Mouse (Mus musculus): Measurements from ENCODE around the gene Sbno2. TPM values are rescaled to one million over a fixed set of nuclear protein-coding genes. Genes with fewer than 3 reads are reported as not detected.

Sbno2 gene
- total RNA-seq, 2 experiments from 2014 or later = 21.4 to 22.1 TPM

GRCm38 (mm10) chr10:80023758-80024157, 81.6 kb downstream of the Sbno2 start:
- no peak overlapping the region for H3K27ac ChIP-seq
- intact Hi-C loops (cut with DNase I) = loop anchor here (2.0 kb wide), 1 partner anchor 19 kb away; no protein-coding TSS in a partner anchor
- no peak for DNase-seq (ENCODE audit: extremely low spot score in 1 of 2, low spot score in 2 of 2)
- H3K4me3 ChIP-seq = no peak overlapping the region
- no peak for TF ChIP-seq CTCF (IDR thresholded peaks at IDR 0.05)

GRCm38 (mm10) chr10:80022806-80023205, 82.6 kb downstream of the Sbno2 start:
- intact Hi-C loops (cut with DNase I) = loop anchor here (2.0 kb wide), 1 partner anchor 18 kb away; no protein-coding TSS in a partner anchor
- no peak for DNase-seq (ENCODE audit: extremely low spot score in 1 of 2, low spot score in 2 of 2)
- Histone ChIP-seq H3K4me3 (no peak overlapping the region), H3K27ac (no peak overlapping the region)
- no peak for TF ChIP-seq CTCF (IDR thresholded peaks at IDR 0.05)

GRCm38 (mm10) chr10:80022164-80022563, 83.2 kb downstream of the Sbno2 start:
- DNase-seq (ENCODE audit: extremely low spot score in 1 of 2, low spot score in 2 of 2) = no peak
- H3K4me3 ChIP-seq = no peak overlapping the region
- intact Hi-C loops (cut with DNase I) = loop anchor here (2.0 kb wide), 1 partner anchor 17 kb away; no protein-coding TSS in a partner anchor
- no peak for TF ChIP-seq CTCF (IDR thresholded peaks at IDR 0.05)
- no peak overlapping the region for H3K27ac ChIP-seq

- no peak overlapping the region for H3K27ac ChIP-seq
- no peak for DNase-seq (ENCODE audit: extremely low spot score in 1 of 2, low spot score in 2 of 2)
These were observed 84.1 kb downstream of the Sbno2 start for GRCm38 (mm10) chr10:80021320-80021641.

GRCm38 (mm10) chr10:80020603-80021319, 84.6 kb downstream of the Sbno2 start:
- H3K27ac ChIP-seq = no peak overlapping the region
- H3K4me3 ChIP-seq = no peak overlapping the region
- intact Hi-C loops (cut with DNase I) = no loop called here
- no peak; the same call in 1 of the 2 replicates for TF ChIP-seq CTCF (IDR thresholded peaks at IDR 0.05)
- DNase-seq (ENCODE audit: extremely low spot score in 1 of 2, low spot score in 2 of 2) = no peak

More at GRCm38 (mm10) chr10:80021320-80021641, 84.1 kb downstream of the Sbno2 start:
- intact Hi-C loops (cut with DNase I) = no loop called here
- H3K4me3 ChIP-seq = no peak overlapping the region
- TF ChIP-seq CTCF (IDR thresholded peaks at IDR 0.05) = no peak

- DNase-seq (ENCODE audit: extremely low spot score in 1 of 2, low spot score in 2 of 2) = no peak
- intact Hi-C loops (cut with DNase I) = no loop called here
- Histone ChIP-seq H3K27ac (no peak overlapping the region), H3K4me3 (no peak overlapping the region)
- TF ChIP-seq CTCF (IDR thresholded peaks at IDR 0.05) = no peak
These were observed 85.2 kb downstream of the Sbno2 start for GRCm38 (mm10) chr10:80020191-80020590.

- H3K27ac ChIP-seq = no peak overlapping the region
- no peak; the same call in 1 of the 2 replicates for TF ChIP-seq CTCF (IDR thresholded peaks at IDR 0.05)
- DNase-seq (ENCODE audit: extremely low spot score in 1 of 2, low spot score in 2 of 2) = no peak
- no peak overlapping the region for H3K4me3 ChIP-seq
- intact Hi-C loops (cut with DNase I) = no loop called here
These were observed 85.8 kb downstream of the Sbno2 start for GRCm38 (mm10) chr10:80019471-80020131.

GRCm38 (mm10) chr10:80018739-80019297, 86.6 kb downstream of the Sbno2 start:
- DNase-seq (ENCODE audit: extremely low spot score in 1 of 2, low spot score in 2 of 2) = no peak
- Histone ChIP-seq H3K27ac (no peak overlapping the region), H3K4me3 (no peak overlapping the region)
- TF ChIP-seq CTCF (IDR thresholded peaks at IDR 0.05) = no peak; the same call in 1 of the 2 replicates
- intact Hi-C loops (cut with DNase I) = no loop called here

GRCm38 (mm10) chr10:80017771-80018170, 87.6 kb downstream of the Sbno2 start:
- no peak for TF ChIP-seq CTCF (IDR thresholded peaks at IDR 0.05)
- intact Hi-C loops (cut with DNase I) = no loop called here
- H3K27ac ChIP-seq = no peak overlapping the region
- no peak for DNase-seq (ENCODE audit: extremely low spot score in 1 of 2, low spot score in 2 of 2)
- no peak overlapping the region for H3K4me3 ChIP-seq

- Histone ChIP-seq H3K4me3 (no peak overlapping the region), H3K27ac (no peak overlapping the region)
- intact Hi-C loops (cut with DNase I) = no loop called here
- TF ChIP-seq CTCF (IDR thresholded peaks at IDR 0.05) = no peak
- no peak for DNase-seq (ENCODE audit: extremely low spot score in 1 of 2, low spot score in 2 of 2)
These were observed 88.0 kb downstream of the Sbno2 start for GRCm38 (mm10) chr10:80017361-80017760.

GRCm38 (mm10) chr10:80016931-80017330, 88.4 kb downstream of the Sbno2 start:
- Histone ChIP-seq H3K27ac (no peak overlapping the region), H3K4me3 (peak overlapping the region; percentile 8; the same call in 1 of the 2 replicates)
- no peak for DNase-seq (ENCODE audit: extremely low spot score in 1 of 2, low spot score in 2 of 2)
- intact Hi-C loops (cut with DNase I) = no loop called here
- TF ChIP-seq CTCF (IDR thresholded peaks at IDR 0.05) = no peak

- no peak for DNase-seq (ENCODE audit: extremely low spot score in 1 of 2, low spot score in 2 of 2)
These were observed 88.9 kb downstream of the Sbno2 start, which contains the start of gene Arhgap45 for GRCm38 (mm10) chr10:80016511-80016910. TSS of gene Arhgap45 (plus strand) at chr10:80016653.

More at GRCm38 (mm10) chr10:80016511-80016910, 88.9 kb downstream of the Sbno2 start, which contains the start of gene Arhgap45:
- no peak for TF ChIP-seq CTCF (IDR thresholded peaks at IDR 0.05)
- Histone ChIP-seq H3K27ac (no peak within 1 kb of the TSS), H3K4me3 (peak within 1 kb of the TSS; percentile 8; the same call in 1 of the 2 replicates)
- intact Hi-C loops (cut with DNase I) = no loop called here
